In genomic region chr9:63490521-63491307, GRCm38 (mm10) we compare ENCODE assay signal across 14 mouse cellular contexts.
DNase-seq lines count a peak whose midpoint lies in the region; ATAC-seq and TF ChIP-seq lines count a peak whose summit lies in the region.
"Had no signal": no experiment of that assay in that cellular context is flagged by ENCODE, and none has a peak within 500 bp of the region (broad histone marks: within the 10 kb centered on the region; RNA-seq: fewer than 3 reads in every experiment).

No protein-coding gene starts in this region.

- no peak for TF ChIP-seq CTCF in midbrain, postnatal 0 days (IDR thresholded peaks at IDR 0.05)
- TF ChIP-seq CTCF in intestine, postnatal 0 days (IDR thresholded peaks at IDR 0.05; ENCODE audit: low read depth): no peak

- H3K27me3 ChIP-seq in hindbrain, embryonic 14.5 days (ENCODE audit: control insufficient read depth, insufficient read depth, low read length): no peaks in the 10 kb centered on the region
- no peaks in the 10 kb centered on the region for H3K27me3 ChIP-seq in midbrain, postnatal 0 days (ENCODE audit: insufficient read depth, low read length)
- no peaks in the 10 kb centered on the region for H3K27me3 ChIP-seq in heart, embryonic 10.5 days (ENCODE audit: insufficient read depth, poor library complexity, severe bottlenecking)
- H3K27me3 ChIP-seq in intestine, postnatal 0 days (replicated peaks; ENCODE audit: control insufficient read depth, insufficient read depth, low read length): 0 out of 2 replicates have a peak, but pooled peaks cover 2% of the 10 kb centered on the region
- H3K27me3 ChIP-seq: heart, embryonic 15.5 days; intestine, embryonic 15.5 days; liver, embryonic 15.5 days had no signal

- peak overlapping the region; percentile 20; the same call in 1 of the 2 replicates for H3K9ac ChIP-seq in hindbrain, embryonic 14.5 days
- H3K9ac ChIP-seq in midbrain, postnatal 0 days (replicated peaks; ENCODE audit: low read length, poor library complexity, severe bottlenecking): no peak overlapping the region
- no peak overlapping the region for H3K9ac ChIP-seq in intestine, postnatal 0 days (ENCODE audit: low read depth, low read length)
- H3K9ac ChIP-seq: heart, embryonic 15.5 days; intestine, embryonic 15.5 days; liver, embryonic 15.5 days had no signal

- H3K27ac ChIP-seq in hindbrain, embryonic 14.5 days: peak overlapping the region; percentile 77
- no peak overlapping the region for H3K27ac ChIP-seq in midbrain, postnatal 0 days (ENCODE audit: low read depth, low read length)
- no peak overlapping the region for H3K27ac ChIP-seq in heart, embryonic 10.5 days
- H3K27ac ChIP-seq in intestine, postnatal 0 days (ENCODE audit: low read depth, low read length): no peak overlapping the region
- H3K27ac ChIP-seq: heart, embryonic 15.5 days; intestine, embryonic 15.5 days; liver, embryonic 15.5 days had no signal

- peaks cover 21% of the 10 kb centered on the region for H3K4me1 ChIP-seq in hindbrain, embryonic 14.5 days (replicated peaks; ENCODE audit: control insufficient read depth, insufficient read depth, low read length)
- 0 out of 2 replicates have a peak, but pooled peaks cover 4% of the 10 kb centered on the region for H3K4me1 ChIP-seq in midbrain, postnatal 0 days (ENCODE audit: insufficient read depth, low read length)
- H3K4me1 ChIP-seq in heart, embryonic 10.5 days: peaks cover 8% of the 10 kb centered on the region
- no peaks in the 10 kb centered on the region for H3K4me1 ChIP-seq in intestine, postnatal 0 days (replicated peaks; ENCODE audit: control insufficient read depth, insufficient read depth, low read length)
- H3K4me1 ChIP-seq: intestine, embryonic 15.5 days had no signal

- peak; percentile 37; the same call in 1 of the 2 replicates for ATAC-seq in hindbrain, embryonic 14.5 days (ENCODE audit: low FRiP score)
- ATAC-seq in midbrain, postnatal 0 days (ENCODE audit: low FRiP score): no peak
- ATAC-seq in intestine, postnatal 0 days: no peak
- ATAC-seq: intestine, embryonic 15.5 days had no signal

- 27% methylated on average over 12 of the region's 12 CpGs for WGBS in hindbrain, embryonic 14.5 days
- 40% methylated on average over 12 of the region's 12 CpGs for WGBS in midbrain, postnatal 0 days
- 79% methylated on average over 12 of the region's 12 CpGs for WGBS in heart, embryonic 10.5 days
- WGBS in intestine, postnatal 0 days: 75% methylated on average over 12 of the region's 12 CpGs

- no peak overlapping the region for H3K4me3 ChIP-seq in hindbrain, embryonic 14.5 days (replicated peaks; ENCODE audit: low read length)
- no peak overlapping the region; the same call in 1 of the 2 replicates for H3K4me3 ChIP-seq in midbrain, postnatal 0 days (ENCODE audit: low read depth, low read length)
- H3K4me3 ChIP-seq in heart, embryonic 10.5 days: no peak overlapping the region
- H3K4me3 ChIP-seq in intestine, postnatal 0 days (ENCODE audit: low read depth, low read length): no peak overlapping the region
- H3K4me3 ChIP-seq: heart, embryonic 15.5 days; intestine, embryonic 15.5 days; liver, embryonic 15.5 days had no signal

- no peaks in the 10 kb centered on the region for H3K36me3 ChIP-seq in hindbrain, embryonic 14.5 days (replicated peaks; ENCODE audit: control insufficient read depth, insufficient read depth)
- H3K36me3 ChIP-seq in midbrain, postnatal 0 days (ENCODE audit: insufficient read depth, low read length): no peaks in the 10 kb centered on the region
- no peaks in the 10 kb centered on the region for H3K36me3 ChIP-seq in heart, embryonic 10.5 days
- no peaks in the 10 kb centered on the region for H3K36me3 ChIP-seq in intestine, postnatal 0 days (ENCODE audit: control insufficient read depth, insufficient read depth)
- H3K36me3 ChIP-seq: heart, embryonic 15.5 days; intestine, embryonic 15.5 days; liver, embryonic 15.5 days had no signal

- DNase-seq in layer of hippocampus, adult 11-12 months (ENCODE audit: low spot score): peak; percentile 33
- no peak for DNase-seq in layer of hippocampus, adult 9-10 months (ENCODE audit: low spot score)
- DNase-seq in brain, adult 2 months (ENCODE audit: low read depth, low spot score): peak; percentile 45
- peak; percentile 74 for DNase-seq in hindbrain, embryonic 14.5 days (ENCODE audit: low spot score)
- DNase-seq in midbrain, postnatal 0 days (ENCODE audit: low spot score): peak; percentile 75
- DNase-seq in frontal cortex, postnatal 10 days (ENCODE audit: low spot score in 2 of 2): no peak
- no peak for DNase-seq in heart, embryonic 10.5 days (ENCODE audit: low spot score)
- DNase-seq: kidney, postnatal 14 days; lung, postnatal 4 days; thymus, adult 18-20 months had no signal

- H3K9me3 ChIP-seq in hindbrain, embryonic 14.5 days (ENCODE audit: control insufficient read depth, low read length): no peaks in the 10 kb centered on the region
- no peaks in the 10 kb centered on the region for H3K9me3 ChIP-seq in midbrain, postnatal 0 days (ENCODE audit: low read length)
- no peaks in the 10 kb centered on the region for H3K9me3 ChIP-seq in heart, embryonic 10.5 days
- H3K9me3 ChIP-seq in intestine, postnatal 0 days (ENCODE audit: control insufficient read depth): no peaks in the 10 kb centered on the region
- H3K9me3 ChIP-seq: heart, embryonic 15.5 days; intestine, embryonic 15.5 days; liver, embryonic 15.5 days had no signal

- peak overlapping the region; percentile 18 for H3K4me2 ChIP-seq in hindbrain, embryonic 14.5 days (replicated peaks)
- H3K4me2 ChIP-seq in midbrain, postnatal 0 days (ENCODE audit: low read depth, low read length, poor library complexity, severe bottlenecking): peak overlapping the region; percentile 13
- no peak overlapping the region for H3K4me2 ChIP-seq in intestine, postnatal 0 days (replicated peaks; ENCODE audit: low read depth)
- H3K4me2 ChIP-seq: heart, embryonic 15.5 days; intestine, embryonic 15.5 days; liver, embryonic 15.5 days had no signal

Comparison
In these comparisons a context has a peak if more than half of its experiments do, and no peak if none do; other contexts are left out.
1. DNase-seq: peak in layer of hippocampus, adult 11-12 months (single experiment), brain, adult 2 months (single experiment), hindbrain, embryonic 14.5 days (single experiment) and midbrain, postnatal 0 days (single experiment); none in layer of hippocampus, adult 9-10 months (single experiment), frontal cortex, postnatal 10 days (0 of 2) and heart, embryonic 10.5 days (single experiment).